ENCODE assay signal across 25 mouse cellular contexts in genomic region chr15:83615245-83615644, GRCm38 (mm10). TPM values are rescaled to one million over a fixed set of nuclear protein-coding genes. Genes with fewer than 3 reads are reported as not detected.
DNase-seq lines count a peak whose midpoint lies in the region; ATAC-seq lines count a peak whose summit lies in the region.
"Had no signal": no experiment of that assay in that cellular context is flagged by ENCODE, and none has a peak within 500 bp of the region (broad histone marks: within the 10 kb centered on the region; RNA-seq: fewer than 3 reads in every experiment).

No protein-coding gene starts in this region.

- H3K36me3 ChIP-seq in hindbrain, embryonic 14.5 days (replicated peaks; ENCODE audit: control insufficient read depth, insufficient read depth): peaks cover 22% of the 10 kb centered on the region
- H3K36me3 ChIP-seq: embryonic facial prominence, embryonic 15.5 days; heart, embryonic 15.5 days; liver, embryonic 15.5 days; lung, embryonic 15.5 days had no signal

- WGBS in hindbrain, embryonic 14.5 days: 89% methylated on average over 3 of the region's 3 CpGs

- no peak overlapping the region for H3K9ac ChIP-seq in hindbrain, embryonic 14.5 days
- H3K9ac ChIP-seq: embryonic facial prominence, embryonic 15.5 days; heart, embryonic 15.5 days; hindbrain, embryonic 13.5 days; liver, embryonic 15.5 days; lung, embryonic 15.5 days had no signal

- H3K4me1 ChIP-seq in hindbrain, embryonic 14.5 days (replicated peaks; ENCODE audit: control insufficient read depth, insufficient read depth, low read length): no peaks in the 10 kb centered on the region
- H3K4me1 ChIP-seq: embryonic facial prominence, embryonic 15.5 days; heart, embryonic 15.5 days; hindbrain, embryonic 13.5 days; limb, embryonic 10.5 days; liver, embryonic 15.5 days; lung, embryonic 15.5 days had no signal

- H3K4me3 ChIP-seq in hindbrain, embryonic 14.5 days (replicated peaks; ENCODE audit: low read length): no peak overlapping the region
- H3K4me3 ChIP-seq: embryonic facial prominence, embryonic 15.5 days; gastrocnemius, adult 2 months; heart, embryonic 15.5 days; hindbrain, embryonic 13.5 days; limb, embryonic 10.5 days; liver, embryonic 15.5 days; lung, embryonic 15.5 days had no signal

- no peaks in the 10 kb centered on the region for H3K27me3 ChIP-seq in hindbrain, embryonic 14.5 days (ENCODE audit: control insufficient read depth, insufficient read depth, low read length)
- H3K27me3 ChIP-seq: embryonic facial prominence, embryonic 15.5 days; heart, embryonic 15.5 days; hindbrain, embryonic 13.5 days; liver, embryonic 15.5 days; lung, embryonic 15.5 days had no signal

- no peak overlapping the region for H3K4me2 ChIP-seq in hindbrain, embryonic 14.5 days (replicated peaks)
- H3K4me2 ChIP-seq: embryonic facial prominence, embryonic 15.5 days; heart, embryonic 15.5 days; hindbrain, embryonic 13.5 days; liver, embryonic 15.5 days; lung, embryonic 15.5 days had no signal

- ATAC-seq in hindbrain, embryonic 14.5 days (ENCODE audit: low FRiP score): no peak
- ATAC-seq: forebrain, embryonic 14.5 days; inflammation-experienced regulatory T-cells, adult 6 months had no signal

- peak; percentile 52 to 76 for DNase-seq in frontal cortex, adult 2 months (ENCODE audit: extremely low spot score in 1 of 2, low spot score in 1 of 2)
- DNase-seq in frontal cortex, postnatal 14 days (ENCODE audit: low spot score in 2 of 2): no peak
- DNase-seq in right cerebral cortex, adult 2 months (ENCODE audit: low spot score in 2 of 2): peak; percentile 47 to 59
- no peak for DNase-seq in right cerebral cortex, postnatal 10 days (ENCODE audit: low spot score in 2 of 2)
- DNase-seq in left cerebral cortex, adult 9 months (ENCODE audit: low spot score in 2 of 2): peak; percentile 55 to 67
- no peak for DNase-seq in ovary, postnatal 36 days (ENCODE audit: low spot score)
- DNase-seq in hindbrain, embryonic 14.5 days (ENCODE audit: low spot score): no peak
- DNase-seq in spleen, postnatal 10 days (ENCODE audit: low spot score in 2 of 2): no peak
- DNase-seq: adrenal gland, postnatal 10 days; cerebellum, adult 9-10 months; gastrocnemius, adult 2 months; heart, postnatal 36 days; kidney, adult 18-20 months; kidney, postnatal 4 days; liver; lung, postnatal 36 days had no signal

- no peaks in the 10 kb centered on the region for H3K9me3 ChIP-seq in hindbrain, embryonic 14.5 days (ENCODE audit: control insufficient read depth, low read length)
- H3K9me3 ChIP-seq: embryonic facial prominence, embryonic 15.5 days; heart, embryonic 15.5 days; hindbrain, embryonic 13.5 days; limb, embryonic 10.5 days; liver, embryonic 15.5 days; lung, embryonic 15.5 days had no signal

- H3K27ac ChIP-seq in hindbrain, embryonic 14.5 days: no peak overlapping the region
- H3K27ac ChIP-seq: embryonic facial prominence, embryonic 15.5 days; gastrocnemius, adult 2 months; heart, embryonic 15.5 days; hindbrain, embryonic 13.5 days; limb, embryonic 10.5 days; liver, embryonic 15.5 days; lung, embryonic 15.5 days; stomach, postnatal 0 days had no signal

RNA-seq across cellular contexts. Expression of gene Ttll12, which starts 20.3 kb away (rescaled TPM):
- 13.9 and 14.7 TPM in 2 replicates for polyA plus RNA-seq in frontal cortex, adult 2 months (2012; rRNA removed)
- 43.1 and 44.4 TPM in 2 replicates for polyA plus RNA-seq in hindbrain, embryonic 14.5 days (2014; fragmentation: Nextera tagmentation; extraction: Ambion mirVana)

RNA-seq across cellular contexts. Expression of gene Mcat, which starts 51.7 kb away (rescaled TPM):
- 23.9 and 29.6 TPM in 2 replicates for polyA plus RNA-seq in frontal cortex, adult 2 months (2012; rRNA removed)
- 33.2 and 37.6 TPM in 2 replicates for polyA plus RNA-seq in hindbrain, embryonic 14.5 days (2014; fragmentation: Nextera tagmentation; extraction: Ambion mirVana)

RNA-seq across cellular contexts. Expression of gene Tspo, which starts 51.9 kb away (rescaled TPM):
- polyA plus RNA-seq in frontal cortex, adult 2 months (2012; rRNA removed): 10.9 and 11.3 TPM in 2 replicates
- 10.0 and 12.2 TPM in 2 replicates for polyA plus RNA-seq in hindbrain, embryonic 14.5 days (2014; fragmentation: Nextera tagmentation; extraction: Ambion mirVana)

Comparison
In these comparisons a context has a peak if more than half of its experiments do, and no peak if none do; other contexts are left out.
1. DNase-seq: peak in frontal cortex, adult 2 months (2 of 2), right cerebral cortex, adult 2 months (2 of 2) and left cerebral cortex, adult 9 months (2 of 2); none in frontal cortex, postnatal 14 days (0 of 2), right cerebral cortex, postnatal 10 days (0 of 2), ovary, postnatal 36 days (single experiment), hindbrain, embryonic 14.5 days (single experiment) and spleen, postnatal 10 days (0 of 2).